Mouse (Mus musculus) lung, postnatal 0 days (tissue): ENCODE results near the gene Stom. TPM values are rescaled to one million over a fixed set of nuclear protein-coding genes. Genes with fewer than 3 reads are reported as not detected.
A peak's percentile ranks its signal among the peaks of the same experiment; 100 is the strongest.

ENCODE experiments used
- ATAC-seq: fragments of 200-750 bp; cut with Nextera tagmentation; 2 replicates; pipeline ENCODE4 v1.8.0; 2017; ENCODE audit warnings: moderate library complexity
- DNase-seq: peaks from one replicate; pipeline ENCODE4 v3.0.0-alpha.2; 2016; ENCODE audit warnings: low spot score
- H3K27ac ChIP-seq: fragments of 300-500 bp; sonication (generic); 2 replicates; pipeline ENCODE4 v1.5.1; 2014; ENCODE audit warnings: antibody characterized with exemption, mild to moderate bottlenecking, low read length, mixed read lengths
- H3K27me3 ChIP-seq: fragments of 300-500 bp; sonication (generic); replicated peaks from 2 replicates; pipeline ENCODE4 v1.6.1; 2014; ENCODE audit warnings: low read length, mixed read lengths; ENCODE audit not compliant: insufficient read depth
- H3K36me3 ChIP-seq: fragments of 300-500 bp; sonication (generic); 2 replicates; pipeline ENCODE4 v1.6.1; 2014; ENCODE audit warnings: low read length, mixed read lengths; ENCODE audit not compliant: insufficient read depth
- H3K4me1 ChIP-seq: fragments of 300-500 bp; sonication (generic); 2 replicates; pipeline ENCODE4 v1.6.1; 2014; ENCODE audit warnings: antibody characterized with exemption, low read depth, low read length, mixed read lengths; ENCODE audit not compliant: insufficient read depth
- H3K4me2 ChIP-seq: fragments of 300-500 bp; sonication (generic); replicated peaks from 2 replicates; pipeline ENCODE4 v1.6.1; 2014; ENCODE audit warnings: low read depth, mild to moderate bottlenecking, low read length, moderate library complexity, mixed read lengths
- H3K4me3 ChIP-seq: fragments of 300-500 bp; sonication (generic); 2 replicates; pipeline ENCODE4 v1.5.1; 2014; ENCODE audit warnings: low read depth, low read length
- H3K9ac ChIP-seq: fragments of 300-500 bp; sonication (generic); replicated peaks from 2 replicates; pipeline ENCODE4 v1.6.1; 2014; ENCODE audit warnings: low read depth, mild to moderate bottlenecking
- H3K9me3 ChIP-seq: fragments of 300-500 bp; sonication (generic); 2 replicates; pipeline ENCODE4 v1.6.1; 2016; ENCODE audit warnings: low read length, mixed read lengths
- CTCF ChIP-seq: IDR thresholded peaks from 2 replicates; pipeline ENCODE4 v1.5.1; 2016; ENCODE audit warnings: antibody characterized with exemption, mild to moderate bottlenecking
- EP300 ChIP-seq: IDR thresholded peaks from 2 replicates; pipeline ENCODE4 v1.6.1; 2016; ENCODE audit warnings: antibody characterized with exemption, mild to moderate bottlenecking, control low read depth
- WGBS: fragments of 180-500 bp; shearing (Covaris S2); extraction: QIAGEN DNeasy Blood & Tissue Kit; methylation state at CpG from one replicate; pipeline ENCODE4 v1.1.7; 2014; 5-methylcytosine and 5-hydroxymethylcytosine counted together
- polyA plus RNA-seq: library from polyadenylated mRNA; unstranded; fragments of >200 nt; fragmentation: Nextera tagmentation; extraction: Ambion mirVana; gene quantifications from 2 replicates; pipeline ENCODE4 v1.2.1, GENCODE M21; 2015

Gene Stom
- 76.9 and 86.2 TPM in 2 replicates for polyA plus RNA-seq

DNA sequence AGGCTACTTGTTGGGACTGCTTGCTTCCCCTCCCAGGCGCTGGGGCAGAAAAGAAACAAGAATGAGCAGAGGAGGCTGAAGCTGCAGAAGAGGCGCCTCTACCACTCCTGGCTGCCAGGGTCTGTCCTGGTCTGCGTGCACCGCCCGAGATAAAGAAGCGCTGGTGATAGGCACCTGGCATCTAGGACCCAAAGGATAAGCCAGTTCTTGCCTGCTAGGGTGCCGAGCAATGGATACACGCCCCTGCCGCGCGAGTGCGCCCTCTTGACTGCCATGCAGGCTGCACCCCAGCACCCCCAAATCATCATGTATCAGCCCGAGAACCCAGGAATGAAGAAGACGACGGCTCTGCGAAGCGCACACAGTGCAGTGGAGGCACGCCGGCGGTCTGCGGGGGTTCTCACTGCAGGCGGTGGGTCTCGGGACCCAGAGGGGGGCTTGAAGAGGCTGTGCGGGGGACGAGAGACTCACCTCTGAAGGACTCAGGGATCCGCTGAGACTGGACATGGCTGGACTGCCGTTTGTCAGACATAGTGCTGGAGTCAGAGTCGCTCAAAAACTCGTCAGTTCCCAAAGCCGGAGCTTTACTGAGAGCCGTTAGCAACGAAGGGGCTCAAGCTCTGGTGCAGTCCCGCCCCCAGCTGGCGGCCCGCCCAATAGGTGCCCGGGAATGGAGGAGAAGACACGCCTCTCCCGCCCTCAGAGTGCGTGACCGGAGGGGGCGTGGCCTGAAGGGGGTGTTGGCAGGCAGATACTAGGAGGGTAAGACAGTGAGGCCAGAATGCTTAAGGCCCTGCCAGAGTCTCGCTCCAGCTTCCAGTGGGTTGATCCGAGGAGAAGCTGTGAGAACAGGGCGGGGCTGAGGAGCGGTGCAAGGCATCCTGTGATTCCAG is at the start of gene Stom:
TSS of gene Stom (minus strand) at position 589 of the 893 bp plus-strand sequence.
- H3K9ac ChIP-seq = peak within 1 kb of the TSS; percentile 67
- TF ChIP-seq EP300 (no peak), CTCF (peak; percentile 32; the same call in 1 of the 2 replicates)
- under 1% methylated on average over 45 of the region's 45 CpGs for WGBS

DNA sequence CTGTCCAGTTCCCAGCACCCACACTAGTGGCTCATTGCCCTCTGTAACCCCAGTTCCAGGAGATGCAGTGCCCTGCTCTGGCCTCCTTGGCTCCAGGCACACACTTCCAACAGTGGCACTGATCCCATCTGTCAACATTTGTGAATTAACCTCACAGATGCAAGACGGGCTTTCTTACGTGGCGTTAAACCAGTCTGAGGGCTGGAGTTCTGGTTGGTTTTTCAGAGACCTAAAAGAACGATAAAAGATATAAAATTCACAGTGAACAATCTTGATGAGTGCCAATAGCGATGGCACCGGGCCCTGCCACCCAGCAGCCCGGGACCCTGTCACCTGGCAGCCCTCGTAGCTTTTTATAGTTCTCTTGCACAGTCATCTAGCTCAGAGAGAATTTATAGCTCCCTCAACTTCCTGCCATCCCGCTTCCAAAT is 48.7 kb upstream of the Stom start:
- WGBS = 63% methylated on average over 9 of the region's 9 CpGs
- Histone ChIP-seq H3K9ac (no peak overlapping the region), H3K4me2 (no peak overlapping the region), H3K4me3 (no peak overlapping the region), H3K4me1 (no peaks in the 10 kb centered on the region), H3K27ac (no peak overlapping the region), H3K36me3 (no peaks in the 10 kb centered on the region), H3K27me3 (no peaks in the 10 kb centered on the region), H3K9me3 (no peaks in the 10 kb centered on the region)
- ATAC-seq (no peak), DNase-seq (no peak)
- TF ChIP-seq EP300 = no peak
- TF ChIP-seq CTCF = no peak

More for the DNA sequence above, at the start of gene Stom:
- Histone ChIP-seq H3K9me3 (no peaks in the 10 kb centered on the region), H3K4me3 (peak within 1 kb of the TSS; percentile 71), H3K4me1 (peaks cover 16% of the 10 kb centered on the region), H3K27ac (peak within 1 kb of the TSS; percentile 93), H3K27me3 (no peaks in the 10 kb centered on the region), H3K36me3 (no peaks in the 10 kb centered on the region), H3K4me2 (peak within 1 kb of the TSS; percentile 93)
- ATAC-seq = peak; percentile 98
- DNase-seq = peak; percentile 98

- WGBS = 53% methylated on average over 9 of the region's 9 CpGs
- Histone ChIP-seq H3K9ac (no peak overlapping the region), H3K36me3 (no peaks in the 10 kb centered on the region), H3K9me3 (no peaks in the 10 kb centered on the region), H3K27ac (no peak overlapping the region), H3K27me3 (no peaks in the 10 kb centered on the region), H3K4me3 (no peak overlapping the region), H3K4me1 (no peaks in the 10 kb centered on the region), H3K4me2 (no peak overlapping the region)
- ATAC-seq (peak; percentile 60; the same call in 1 of the 2 replicates), DNase-seq (no peak)
- no peak for TF ChIP-seq CTCF
- TF ChIP-seq EP300 = no peak
Measured at GRCm38 (mm10) chr2:35379306-35379705, 42.5 kb upstream of the Stom start.

- H3K36me3 ChIP-seq = no peaks in the 10 kb centered on the region
- ATAC-seq = no peak
- DNase-seq = no peak
- no peak overlapping the region for H3K9ac ChIP-seq
- TF ChIP-seq EP300 (no peak), CTCF (no peak)
- 12% methylated on average over 6 of the region's 6 CpGs for WGBS
- no peaks in the 10 kb centered on the region for H3K9me3 ChIP-seq
- no peak overlapping the region for H3K4me2 ChIP-seq
- no peaks in the 10 kb centered on the region for H3K27me3 ChIP-seq
- H3K4me1 ChIP-seq = no peaks in the 10 kb centered on the region
- H3K4me3 ChIP-seq = no peak overlapping the region
- H3K27ac ChIP-seq = no peak overlapping the region
Measured at GRCm38 (mm10) chr2:35377600-35377999, 40.8 kb upstream of the Stom start.

GRCm38 (mm10) chr2:35373003-35373402 is 36.2 kb upstream of the Stom start:
- DNase-seq = peak; percentile 44
- Histone ChIP-seq H3K27ac (no peak overlapping the region), H3K4me3 (no peak overlapping the region), H3K36me3 (no peaks in the 10 kb centered on the region), H3K4me2 (no peak overlapping the region), H3K9me3 (no peaks in the 10 kb centered on the region), H3K4me1 (no peaks in the 10 kb centered on the region), H3K27me3 (no peaks in the 10 kb centered on the region), H3K9ac (no peak overlapping the region)
- WGBS = 20% methylated on average over 3 of the region's 3 CpGs
- TF ChIP-seq EP300 = no peak
- peak; percentile 77 for TF ChIP-seq CTCF
- ATAC-seq = no peak

GRCm38 (mm10) chr2:35370686-35371085 is 33.9 kb upstream of the Stom start:
- no peaks in the 10 kb centered on the region for H3K9me3 ChIP-seq
- H3K4me1 ChIP-seq = no peaks in the 10 kb centered on the region
- no peaks in the 10 kb centered on the region for H3K36me3 ChIP-seq
- TF ChIP-seq EP300 (no peak), CTCF (no peak)
- H3K9ac ChIP-seq = no peak overlapping the region
- DNase-seq (no peak), ATAC-seq (no peak)
- no peak overlapping the region for H3K4me3 ChIP-seq
- H3K4me2 ChIP-seq = no peak overlapping the region
- H3K27me3 ChIP-seq = no peaks in the 10 kb centered on the region
- H3K27ac ChIP-seq = no peak overlapping the region
